Mouse (Mus musculus) MEL (cell line): ENCODE measurements around the gene Ttyh2. TPM values are rescaled to one million over a fixed set of nuclear protein-coding genes. Genes with fewer than 3 reads are reported as not detected.

Experiments used
- DNase-seq: peaks from one replicate; pipeline ENCODE4 v3.0.0; 2011; ENCODE audit warnings: low read depth, low spot score
- H3K27ac ChIP-seq: 2 replicates; pipeline ENCODE4 v1.5.1; 2012; ENCODE audit warnings: low read depth, mild to moderate bottlenecking, control low read depth, low read length, moderate library complexity; ENCODE audit not compliant: control insufficient read depth
- H3K27me3 ChIP-seq, 2 experiments: fragments of 150-350 bp in 1 of 2; sonication (generic) in 1 of 2; 2 replicates each; pipeline ENCODE4 v1.6.1; 2012; ENCODE audit warnings: low read length in 2 of 2, mild to moderate bottlenecking in 2 of 2, improper control_type of control experiment in 1 of 2, moderate library complexity in 1 of 2; ENCODE audit not compliant: insufficient read depth in 2 of 2, control insufficient read depth in 1 of 2
- H3K36me3 ChIP-seq, 2 experiments: 2 replicates each; pipeline ENCODE4 v1.6.1; 2012 to 2014; ENCODE audit warnings: low read length in 2 of 2, improper control_type of control experiment in 1 of 2, inconsistent platforms in 1 of 2, mild to moderate bottlenecking in 1 of 2; ENCODE audit not compliant: insufficient read depth in 2 of 2, control insufficient read depth in 1 of 2
- H3K4me1 ChIP-seq, 2 experiments: fragments of 150-350 bp in 1 of 2; sonication (generic) in 1 of 2; 2 replicates each; pipeline ENCODE4 v1.6.1; 2012; ENCODE audit warnings: low read length in 2 of 2, improper control_type of control experiment in 1 of 2, mild to moderate bottlenecking in 1 of 2; ENCODE audit not compliant: insufficient read depth in 2 of 2, control insufficient read depth in 1 of 2
- H3K4me3 ChIP-seq, 2 experiments: fragments of 150-350 bp in 1 of 2; sonication (generic) in 1 of 2; 2 replicates each; pipeline ENCODE4 v1.5.1; 2012; ENCODE audit warnings: low read depth in 2 of 2, low read length in 2 of 2, mild to moderate bottlenecking in 2 of 2, moderate library complexity in 2 of 2, control low read depth in 1 of 2, improper control_type of control experiment in 1 of 2; ENCODE audit not compliant: control insufficient read depth in 1 of 2, insufficient read depth in 1 of 2
- H3K79me2 ChIP-seq: 2 replicates; pipeline ENCODE4 v1.6.1; 2012; ENCODE audit warnings: mild to moderate bottlenecking, low read length, moderate library complexity; ENCODE audit not compliant: control insufficient read depth, poor library complexity, insufficient read depth
- H3K9ac ChIP-seq: 2 replicates; pipeline ENCODE4 v1.6.1; 2012; ENCODE audit warnings: low read depth, mild to moderate bottlenecking, control low read depth, low read length, moderate library complexity; ENCODE audit not compliant: control insufficient read depth, poor library complexity, severe bottlenecking
- H3K9me3 ChIP-seq: fragments of 150-350 bp; sonication (generic); replicated peaks from 2 replicates; pipeline ENCODE4 v1.6.1; 2012; ENCODE audit warnings: mild to moderate bottlenecking, low read length, improper control_type of control experiment, moderate library complexity; ENCODE audit not compliant: insufficient read depth
- CTCF ChIP-seq, 3 experiments: IDR thresholded peaks in 2 of 3; conservative IDR thresholded peaks in 1 of 3; 2 replicates each; pipeline ENCODE4 v1.5.1; 2011 to 2012; ENCODE audit warnings: low read length in 3 of 3, low read depth in 2 of 3, mild to moderate bottlenecking in 2 of 3, improper control_type of control experiment in 1 of 3, inconsistent platforms in 1 of 3, mixed read lengths in 1 of 3, moderate library complexity in 1 of 3; ENCODE audit not compliant: control insufficient read depth in 1 of 3, insufficient read depth in 1 of 3, poor library complexity in 1 of 3, severe bottlenecking in 1 of 3
- E2F4 ChIP-seq: IDR thresholded peaks from 2 replicates; pipeline ENCODE4 v1.6.1; 2011; ENCODE audit warnings: low read depth, low read length, improper control_type of control experiment, borderline replicate concordance
- GABPA ChIP-seq: IDR thresholded peaks from 2 replicates; pipeline ENCODE4 v1.6.1; 2012; ENCODE audit warnings: low read depth, mild to moderate bottlenecking, inconsistent platforms, low read length, improper control_type of control experiment, moderate library complexity
- GATA1 ChIP-seq: IDR thresholded peaks from 2 replicates; pipeline ENCODE4 v1.6.1; 2011; ENCODE audit warnings: low read depth, low read length, improper control_type of control experiment
- KAT2A ChIP-seq: conservative IDR thresholded peaks from 2 replicates; pipeline ENCODE4 v1.6.1; 2012; ENCODE audit warnings: low read depth, low read length, improper control_type of control experiment, inconsistent platforms
- MAFK ChIP-seq: IDR thresholded peaks from 2 replicates; pipeline ENCODE4 v1.6.1; 2011; ENCODE audit warnings: low read depth, mild to moderate bottlenecking, low read length, improper control_type of control experiment, borderline replicate concordance
- MAX ChIP-seq: IDR thresholded peaks from 2 replicates; pipeline ENCODE4 v1.6.1; 2011; ENCODE audit warnings: low read length, improper control_type of control experiment
- MYB ChIP-seq: IDR thresholded peaks from 2 replicates; pipeline ENCODE4 v1.6.1; 2011; ENCODE audit warnings: mild to moderate bottlenecking, low read depth, low read length, improper control_type of control experiment
- POLR2A ChIP-seq, 2 experiments: IDR thresholded peaks; 2 replicates each; pipeline ENCODE4 v1.6.1; 2011 to 2012; ENCODE audit warnings: low read length in 2 of 2, mild to moderate bottlenecking in 2 of 2, control low read depth in 1 of 2, improper control_type of control experiment in 1 of 2, low read depth in 1 of 2, moderate library complexity in 1 of 2; ENCODE audit not compliant: control insufficient read depth in 1 of 2, insufficient read depth in 1 of 2, poor library complexity in 1 of 2
- POLR2AphosphoS5 ChIP-seq: IDR thresholded peaks from 2 replicates; pipeline ENCODE4 v1.6.1; 2012; ENCODE audit warnings: low read depth, borderline replicate concordance, mild to moderate bottlenecking, inconsistent platforms, low read length, moderate library complexity, mixed read lengths
- RAD21 ChIP-seq: IDR thresholded peaks from 2 replicates; pipeline ENCODE4 v1.6.1; 2011; ENCODE audit warnings: mild to moderate bottlenecking, low read depth, low read length, improper control_type of control experiment
- RCOR1 ChIP-seq: IDR thresholded peaks from 2 replicates; pipeline ENCODE4 v1.6.1; 2012; ENCODE audit warnings: low read depth, mild to moderate bottlenecking, inconsistent platforms, low read length, improper control_type of control experiment
- SIN3A ChIP-seq: IDR thresholded peaks from 2 replicates; pipeline ENCODE4 v1.6.1; 2012; ENCODE audit warnings: low read length, improper control_type of control experiment, inconsistent platforms
- ZC3H11A ChIP-seq: IDR thresholded peaks from 2 replicates; pipeline ENCODE4 v1.6.1; 2012; ENCODE audit warnings: low read depth, mild to moderate bottlenecking, inconsistent platforms, low read length, improper control_type of control experiment
- polyA plus RNA-seq, 2 experiments: library from polyadenylated mRNA; stranded (reverse) in 1 of 2; unstranded in 1 of 2; fragments of >175 nt in 1 of 2; fragments of >200 nt in 1 of 2; gene quantifications; 2 replicates each; pipeline versions ENCODE4 v1.2.1 to v1.2.4; 2012; ENCODE audit warnings: low replicate concordance in 2 of 2, low read depth in 1 of 2; ENCODE audit not compliant: insufficient read length in 2 of 2, insufficient read depth in 1 of 2, missing spikeins in 1 of 2
- total RNA-seq: library from RNA; depleted of rRNA; stranded (reverse); fragments of 300-350 nt; gene quantifications from 2 replicates; pipeline ENCODE4 v1.2.3, GENCODE M21; 2012

Ttyh2 gene
- total and polyA plus RNA-seq, 3 experiments: 7.2 to 9.7 TPM; not detected in 1

GRCm38 (mm10) chr11:114698496-114698895 lies 23.3 kb downstream of the Ttyh2 start:
- no peaks in the 10 kb centered on the region for H3K79me2 ChIP-seq
- no peaks in the 10 kb centered on the region; a peak in 1 of 4 replicates for H3K36me3 ChIP-seq
- no peaks in the 10 kb centered on the region for H3K9me3 ChIP-seq
- no peak overlapping the region for H3K27ac ChIP-seq
- H3K27me3 ChIP-seq: no peaks in the 10 kb centered on the region
- no peak for DNase-seq
- no peak overlapping the region for H3K4me3 ChIP-seq
- no peak overlapping the region for H3K9ac ChIP-seq
- TF ChIP-seq MAFK (no peak), POLR2AphosphoS5 (no peak), MAX (no peak), GATA1 (no peak)
- no peaks in the 10 kb centered on the region for H3K4me1 ChIP-seq

GRCm38 (mm10) chr11:114699511-114699910 lies 24.3 kb downstream of the Ttyh2 start:
- Histone ChIP-seq H3K27ac (no peak overlapping the region), H3K36me3 (no peaks in the 10 kb centered on the region; a peak in 1 of 4 replicates), H3K27me3 (no peaks in the 10 kb centered on the region), H3K4me3 (no peak overlapping the region), H3K9ac (no peak overlapping the region), H3K9me3 (no peaks in the 10 kb centered on the region), H3K79me2 (no peaks in the 10 kb centered on the region), H3K4me1 (no peaks in the 10 kb centered on the region)
- no peak for DNase-seq
- TF ChIP-seq SIN3A (no peak), RCOR1 (no peak), GABPA (no peak), POLR2A (IDR thresholded peaks at IDR 0.05; ENCODE audit: control insufficient read depth in 1 of 2, insufficient read depth in 1 of 2, low read depth in 1 of 2, low read length in 2 of 2, poor library complexity in 1 of 2) (no peak), POLR2AphosphoS5 (no peak), CTCF (IDR thresholded peaks at IDR 0.05 in 2 of 3, conservative IDR thresholded peaks at IDR 0.05 in 1 of 3; ENCODE audit: control insufficient read depth in 1 of 3, insufficient read depth in 1 of 3, low read depth in 2 of 3, low read length in 3 of 3, poor library complexity in 1 of 3, severe bottlenecking in 1 of 3) (no peak), E2F4 (no peak), RAD21 (no peak), ZC3H11A (no peak), MYB (no peak)
- TF ChIP-seq, all 39 proteins: peak for 0

- H3K9ac ChIP-seq: no peak overlapping the region
- H3K36me3 ChIP-seq: no peaks in the 10 kb centered on the region; a peak in 1 of 4 replicates
- DNase-seq: no peak
- no peaks in the 10 kb centered on the region for H3K79me2 ChIP-seq
- no peaks in the 10 kb centered on the region for H3K9me3 ChIP-seq
- no peak overlapping the region for H3K4me3 ChIP-seq
- no peaks in the 10 kb centered on the region for H3K27me3 ChIP-seq
- H3K27ac ChIP-seq: no peak overlapping the region
- H3K4me1 ChIP-seq: no peaks in the 10 kb centered on the region
- no peak for TF ChIP-seq KAT2A
These were observed 27.2 kb downstream of the Ttyh2 start for GRCm38 (mm10) chr11:114702311-114702995.
